Mouse (Mus musculus) urinary bladder, postnatal 25 days (tissue): ENCODE measurements at regions not wholly inside any gene's neighbourhood (a gene's known extent, or its start where the extent isn't known, plus 50 kb on each side); places are given as distances from the start of the nearest gene placed in this dataset.

ENCODE experiments used
- DNase-seq: peaks from one replicate; pipeline ENCODE4 v3.0.0; 2022; ENCODE audit warnings: low spot score

- DNase-seq: no peak
Observed at GRCm38 (mm10) chr13:107303878-107304277, 282.0 kb upstream of the Kif2a start.

GRCm38 (mm10) chr13:107303322-107303721 lies 281.4 kb upstream of the Kif2a start:
- no peak for DNase-seq

DNA sequence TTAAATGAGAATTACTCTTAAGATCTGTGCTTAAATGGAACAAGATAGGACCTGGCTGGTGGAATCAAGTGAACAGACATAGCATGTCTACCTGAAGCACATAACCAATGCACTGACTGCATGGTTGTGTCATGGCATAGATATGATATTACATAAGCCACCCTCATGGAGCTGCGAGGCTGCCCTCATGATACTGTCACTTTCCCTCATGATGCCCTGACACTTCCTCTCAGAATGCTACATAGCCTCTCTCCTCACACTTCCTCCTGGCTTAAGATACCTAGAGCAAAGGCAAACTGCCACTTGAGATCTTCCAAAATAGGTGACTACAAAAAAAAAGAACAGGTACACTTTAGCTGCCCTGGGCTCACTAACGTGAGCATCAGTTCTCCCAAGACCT lies 278.9 kb upstream of the Kif2a start:
- no peak for DNase-seq

DNA sequence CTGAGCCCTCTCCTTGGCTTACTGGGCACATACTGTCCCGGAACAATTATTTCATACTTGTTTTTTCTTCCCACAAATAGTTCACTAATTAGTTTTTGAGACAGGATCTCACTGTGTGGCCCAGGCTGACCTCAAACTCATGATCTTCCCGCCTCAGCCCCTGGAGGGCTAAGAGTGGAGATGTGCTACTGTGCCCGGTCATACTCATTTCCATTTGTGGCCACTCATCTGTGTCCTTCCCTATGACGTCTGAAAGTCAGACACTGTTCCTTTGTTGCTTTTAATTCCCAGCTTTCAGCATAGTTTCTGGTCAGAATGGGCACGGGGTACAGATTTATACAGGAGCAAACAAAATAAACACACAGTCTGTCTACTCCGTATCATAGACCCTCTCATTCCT lies 242.7 kb upstream of the Kif2a start:
- no peak for DNase-seq

GRCm38 (mm10) chr13:107261479-107262050 lies 239.6 kb upstream of the Kif2a start:
- no peak for DNase-seq

DNA sequence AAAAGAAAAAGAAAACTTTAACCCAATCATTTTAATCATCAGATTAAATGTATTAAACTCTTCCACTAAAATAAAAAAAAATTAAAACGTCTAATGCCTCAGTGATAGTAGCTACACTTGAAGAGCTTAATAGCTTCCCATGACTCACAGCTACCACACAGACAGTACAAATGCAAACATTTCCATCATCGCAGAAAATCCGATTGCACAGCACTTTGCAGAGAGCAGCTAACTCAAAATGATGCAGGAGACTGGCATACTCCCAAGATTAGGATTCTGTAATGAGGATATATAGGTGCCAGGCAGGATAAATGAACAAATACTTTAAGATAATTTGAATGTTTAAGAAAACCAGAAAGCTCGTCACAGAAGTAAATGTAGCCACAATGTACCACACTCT lies 238.3 kb upstream of the Kif2a start:
- no peak for DNase-seq

GRCm38 (mm10) chr13:107247792-107248505 lies 226.0 kb upstream of the Kif2a start:
- no peak for DNase-seq

DNA sequence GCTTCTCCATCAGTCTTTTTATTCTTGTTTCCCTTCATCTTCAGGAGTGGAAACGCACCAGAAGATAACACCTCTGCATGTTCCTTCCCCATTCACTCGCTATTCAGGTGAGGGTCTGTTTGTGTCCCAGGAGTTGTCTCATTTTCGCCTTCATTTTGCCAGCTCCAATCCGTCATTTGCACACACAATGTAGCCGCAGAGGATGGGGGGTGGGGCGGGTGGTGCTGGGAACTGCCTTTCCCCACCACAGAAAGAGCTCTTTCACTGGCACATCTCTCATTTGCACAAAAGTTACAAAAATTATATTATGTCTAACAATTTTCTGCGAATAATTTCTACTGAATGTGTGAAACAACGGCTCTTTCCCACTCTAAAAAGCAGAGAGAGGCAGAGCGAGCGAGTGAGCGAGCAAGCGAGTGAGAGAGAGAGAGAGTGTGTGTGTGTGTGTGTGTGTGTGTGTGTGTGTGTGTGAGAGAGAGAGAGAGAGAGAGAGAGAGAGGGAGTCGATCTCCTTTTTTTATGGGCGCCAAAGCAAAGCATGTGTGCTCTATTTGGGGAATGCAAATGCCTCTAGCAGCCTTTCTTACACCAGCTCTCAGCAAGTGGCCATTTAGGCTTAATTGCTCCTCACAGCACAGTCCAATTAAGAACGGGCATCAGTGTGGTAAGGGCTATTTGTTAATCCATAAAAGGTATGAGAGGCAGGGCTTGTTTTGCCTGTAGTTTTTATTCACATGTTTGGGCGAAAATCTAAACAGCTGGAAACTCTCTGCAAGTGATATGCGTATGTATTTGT lies 225.2 kb upstream of the Kif2a start:
- no peak for DNase-seq

- no peak for DNase-seq
Observed at GRCm38 (mm10) chr13:107244173-107244572, 222.2 kb upstream of the Kif2a start.

GRCm38 (mm10) chr13:107239035-107239387 lies 217.1 kb upstream of the Kif2a start:
- DNase-seq: no peak

GRCm38 (mm10) chr13:107238364-107239034 lies 216.6 kb upstream of the Kif2a start:
- DNase-seq: no peak

DNA sequence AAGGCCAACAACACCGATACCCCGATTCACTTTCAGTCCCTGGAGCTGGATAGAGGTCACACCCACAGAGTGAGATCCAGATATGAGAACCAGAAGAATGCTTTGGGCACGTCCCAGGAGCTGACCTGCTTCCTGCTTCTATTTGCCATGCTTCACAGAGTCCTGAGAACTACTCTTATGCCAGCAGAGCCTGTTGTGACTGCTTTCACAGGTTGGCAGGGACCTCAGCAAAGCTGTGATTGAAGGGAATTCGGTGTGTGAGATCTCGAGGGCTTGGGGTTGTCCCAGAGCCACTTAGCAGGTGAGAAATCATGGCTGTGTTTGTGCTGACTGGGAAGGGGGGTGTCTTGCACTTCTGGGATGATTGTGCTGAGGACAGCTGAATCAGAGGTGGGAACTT lies 197.5 kb upstream of the Kif2a start:
- no peak for DNase-seq

- no peak for DNase-seq
Observed at GRCm38 (mm10) chr13:107218351-107218750, 196.4 kb upstream of the Kif2a start.

DNA sequence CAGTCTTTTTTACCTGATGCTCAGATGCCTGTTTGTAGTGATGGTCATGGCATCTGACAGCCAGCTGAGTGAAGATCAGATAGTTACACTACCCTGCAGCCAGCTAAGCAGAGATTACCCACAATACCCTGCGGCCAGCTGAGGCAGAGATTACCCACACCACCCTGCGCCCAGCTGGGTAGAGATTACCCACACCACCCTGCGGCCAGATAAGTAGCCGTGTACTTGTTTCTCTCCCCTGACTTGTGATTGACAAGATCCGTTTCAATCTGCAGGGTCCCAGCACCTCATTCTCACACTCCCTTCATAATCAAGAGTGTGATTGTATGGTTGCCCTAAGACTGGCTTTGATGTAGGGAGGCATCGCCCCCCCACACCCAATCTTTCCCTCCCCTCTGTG lies 195.9 kb upstream of the Kif2a start:
- no peak for DNase-seq

- DNase-seq: no peak
Observed at GRCm38 (mm10) chr13:107213281-107213680, 191.4 kb upstream of the Kif2a start.

- DNase-seq: no peak
Observed at GRCm38 (mm10) chr13:107210676-107211075, 188.8 kb upstream of the Kif2a start.

- DNase-seq: peak; percentile 32
Observed at GRCm38 (mm10) chr13:107207354-107208181, 185.6 kb upstream of the Kif2a start.

DNA sequence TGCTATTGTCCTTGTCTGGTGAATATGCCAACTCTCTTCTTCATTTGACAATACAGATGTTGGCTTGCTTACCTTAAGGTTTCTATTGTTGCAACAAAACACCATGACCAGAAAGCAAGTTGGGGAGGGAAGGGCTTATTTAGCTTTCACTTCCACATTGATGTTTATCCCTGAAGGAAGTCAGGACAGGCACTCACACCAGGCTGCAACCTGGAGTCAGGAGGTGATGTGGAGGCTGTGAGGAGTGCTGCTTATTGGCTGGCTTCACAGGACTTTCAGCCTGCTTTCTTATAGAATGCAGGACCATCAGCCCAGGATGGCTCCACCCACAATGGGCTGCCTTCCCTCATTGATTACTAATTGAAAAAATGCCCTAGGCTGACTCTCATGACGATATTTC lies 177.9 kb upstream of the Kif2a start:
- DNase-seq: no peak

GRCm38 (mm10) chr13:107193426-107193825 lies 171.5 kb upstream of the Kif2a start:
- DNase-seq: no peak

DNA sequence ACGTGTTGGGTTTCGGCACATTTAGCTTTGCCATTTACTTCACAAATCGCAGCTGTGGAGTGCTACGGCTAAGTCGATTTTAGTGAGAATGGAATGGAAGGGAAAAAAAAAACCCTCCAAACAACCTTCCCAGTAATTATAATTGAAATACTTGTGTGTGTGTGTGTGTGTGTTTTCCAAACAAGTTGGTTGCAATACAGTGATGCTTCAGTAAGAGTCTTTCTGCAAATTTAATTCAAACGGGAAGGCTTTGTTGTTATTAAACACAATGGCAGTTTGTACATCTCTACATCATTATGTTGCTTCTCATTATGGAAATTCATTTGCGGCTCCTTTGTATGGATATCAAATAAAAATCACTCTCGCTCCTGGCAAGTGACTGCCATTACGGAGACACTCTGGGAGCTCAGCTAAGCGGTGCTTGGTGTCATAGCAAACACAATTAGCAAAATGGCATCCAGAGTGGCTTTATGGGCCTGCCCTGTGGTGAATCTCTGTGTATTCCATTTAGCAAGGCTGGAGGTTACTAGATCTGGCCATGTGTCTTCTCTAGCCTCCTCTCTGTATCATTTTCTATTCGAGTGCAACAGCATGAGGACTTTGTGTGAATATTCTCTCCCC lies 165.4 kb upstream of the Kif2a start:
- no peak for DNase-seq

DNA sequence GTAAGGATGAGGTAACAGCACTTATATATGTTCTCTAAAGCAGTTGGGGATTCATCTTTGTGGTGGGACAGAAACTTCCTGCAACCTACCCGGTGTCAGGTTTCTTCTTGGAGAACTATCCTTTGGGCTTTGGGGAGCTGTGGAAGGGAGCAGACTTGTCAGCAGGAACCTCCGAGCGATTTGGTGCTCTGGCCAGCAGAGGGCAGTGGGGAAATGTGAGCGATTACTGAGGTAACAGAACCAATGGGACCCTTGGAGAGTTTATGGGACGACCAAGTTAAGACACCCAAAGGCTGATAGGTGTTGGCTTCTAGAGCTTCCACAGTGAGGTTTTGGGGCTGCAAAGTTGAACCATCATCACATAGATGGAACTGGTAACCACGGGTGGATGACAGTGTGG lies 160.6 kb upstream of the Kif2a start:
- peak; percentile 46 for DNase-seq
